Mouse (Mus musculus): ENCODE measurements at regions not wholly inside any gene's neighbourhood (a gene's known extent, or its start where the extent isn't known, plus 50 kb on each side); places are given as distances from the start of the nearest gene placed in this dataset.

- DNase-seq (ENCODE audit: extremely low read depth, low read depth, low spot score) = peak; percentile 42
These were observed 139.0 kb upstream of the Tgfbr2 start for GRCm38 (mm10) chr9:116313932-116314790.

GRCm38 (mm10) chr9:116311364-116311763 lies 136.2 kb upstream of the Tgfbr2 start:
- 82% methylated on average over 3 of the region's 3 CpGs for WGBS
- H3K79me2 ChIP-seq (ENCODE audit: control insufficient read depth, insufficient read depth, low read length) = no peaks in the 10 kb centered on the region
- H3K36me3 ChIP-seq (ENCODE audit: control insufficient read depth, insufficient read depth, low read length) = no peaks in the 10 kb centered on the region
- peaks cover 2% of the 10 kb centered on the region; the same call in 1 of the 2 replicates for H3K4me1 ChIP-seq (ENCODE audit: control insufficient read depth, insufficient read depth, low read length)
- H3K27ac ChIP-seq (replicated peaks; ENCODE audit: insufficient read depth, low read depth, low read length) = no peak overlapping the region
- no peaks in the 10 kb centered on the region; the same call in 1 of the 2 replicates for H3K27me3 ChIP-seq (ENCODE audit: control insufficient read depth, insufficient read depth, low read length)
- no peak overlapping the region for H3K4me3 ChIP-seq (ENCODE audit: insufficient read depth, low read depth, low read length)
- TF ChIP-seq POLR2A (IDR thresholded peaks at IDR 0.05; ENCODE audit: extremely low read depth, insufficient read depth, low read length) (no peak), CTCF (IDR thresholded peaks at IDR 0.05; ENCODE audit: low read depth, low read length) (no peak)
- H3K9ac ChIP-seq (ENCODE audit: low read depth, low read length) = no peak overlapping the region
- DNase-seq (ENCODE audit: extremely low read depth, low read depth, low spot score) = no peak

More at GRCm38 (mm10) chr9:116313932-116314790, 139.0 kb upstream of the Tgfbr2 start:
- no peak overlapping the region for H3K27ac ChIP-seq (replicated peaks; ENCODE audit: insufficient read depth, low read depth, low read length)
- 34% methylated on average over 14 of the region's 14 CpGs for WGBS
- H3K79me2 ChIP-seq (ENCODE audit: control insufficient read depth, insufficient read depth, low read length) = no peaks in the 10 kb centered on the region
- H3K36me3 ChIP-seq (ENCODE audit: control insufficient read depth, insufficient read depth, low read length) = no peaks in the 10 kb centered on the region
- peaks cover 2% of the 10 kb centered on the region; the same call in 1 of the 2 replicates for H3K4me1 ChIP-seq (ENCODE audit: control insufficient read depth, insufficient read depth, low read length)
- no peak overlapping the region for H3K9ac ChIP-seq (ENCODE audit: low read depth, low read length)
- H3K4me3 ChIP-seq (ENCODE audit: insufficient read depth, low read depth, low read length) = no peak overlapping the region
- TF ChIP-seq POLR2A (IDR thresholded peaks at IDR 0.05; ENCODE audit: extremely low read depth, insufficient read depth, low read length) (no peak), CTCF (IDR thresholded peaks at IDR 0.05; ENCODE audit: low read depth, low read length) (no peak)
- no peaks in the 10 kb centered on the region for H3K27me3 ChIP-seq (ENCODE audit: control insufficient read depth, insufficient read depth, low read length)

- H3K27ac ChIP-seq (replicated peaks; ENCODE audit: insufficient read depth, low read depth, low read length) = no peak overlapping the region
- H3K27me3 ChIP-seq (ENCODE audit: control insufficient read depth, insufficient read depth, low read length) = no peaks in the 10 kb centered on the region
- no peaks in the 10 kb centered on the region for H3K79me2 ChIP-seq (ENCODE audit: control insufficient read depth, insufficient read depth, low read length)
- no peaks in the 10 kb centered on the region for H3K4me1 ChIP-seq (ENCODE audit: control insufficient read depth, insufficient read depth, low read length)
- H3K36me3 ChIP-seq (ENCODE audit: control insufficient read depth, insufficient read depth, low read length) = no peaks in the 10 kb centered on the region
- WGBS = 93% methylated on average over 2 of the region's 2 CpGs
- no peak overlapping the region for H3K9ac ChIP-seq (ENCODE audit: low read depth, low read length)
- TF ChIP-seq POLR2A (IDR thresholded peaks at IDR 0.05; ENCODE audit: extremely low read depth, insufficient read depth, low read length) = no peak
- no peak for TF ChIP-seq CTCF (IDR thresholded peaks at IDR 0.05; ENCODE audit: low read depth, low read length)
- no peak overlapping the region for H3K4me3 ChIP-seq (ENCODE audit: insufficient read depth, low read depth, low read length)
- no peak for DNase-seq (ENCODE audit: extremely low read depth, low read depth, low spot score)
These were observed 126.4 kb upstream of the Tgfbr2 start for GRCm38 (mm10) chr9:116301602-116302001.

GRCm38 (mm10) chr9:116298791-116299190 lies 123.6 kb upstream of the Tgfbr2 start:
- H3K9ac ChIP-seq (ENCODE audit: low read depth, low read length) = no peak overlapping the region
- H3K27me3 ChIP-seq (ENCODE audit: control insufficient read depth, insufficient read depth, low read length) = no peaks in the 10 kb centered on the region
- 95% methylated on average over 4 of the region's 4 CpGs for WGBS
- H3K4me1 ChIP-seq (ENCODE audit: control insufficient read depth, insufficient read depth, low read length) = no peaks in the 10 kb centered on the region
- H3K27ac ChIP-seq (replicated peaks; ENCODE audit: insufficient read depth, low read depth, low read length) = no peak overlapping the region
- no peaks in the 10 kb centered on the region for H3K79me2 ChIP-seq (ENCODE audit: control insufficient read depth, insufficient read depth, low read length)
- TF ChIP-seq CTCF (IDR thresholded peaks at IDR 0.05; ENCODE audit: low read depth, low read length) (no peak), POLR2A (IDR thresholded peaks at IDR 0.05; ENCODE audit: extremely low read depth, insufficient read depth, low read length) (no peak)
- H3K4me3 ChIP-seq (ENCODE audit: insufficient read depth, low read depth, low read length) = no peak overlapping the region
- no peaks in the 10 kb centered on the region for H3K36me3 ChIP-seq (ENCODE audit: control insufficient read depth, insufficient read depth, low read length)
- no peak for DNase-seq (ENCODE audit: extremely low read depth, low read depth, low spot score)

- H3K27ac ChIP-seq (replicated peaks; ENCODE audit: insufficient read depth, low read depth, low read length) = no peak overlapping the region
- DNase-seq (ENCODE audit: extremely low read depth, low read depth, low spot score) = no peak
- no peaks in the 10 kb centered on the region for H3K36me3 ChIP-seq (ENCODE audit: control insufficient read depth, insufficient read depth, low read length)
- no peak overlapping the region for H3K9ac ChIP-seq (ENCODE audit: low read depth, low read length)
- H3K4me1 ChIP-seq (ENCODE audit: control insufficient read depth, insufficient read depth, low read length) = 0 out of 2 replicates have a peak, but pooled peaks cover under 1% of the 10 kb centered on the region
- TF ChIP-seq CTCF (IDR thresholded peaks at IDR 0.05; ENCODE audit: low read depth, low read length) (no peak), POLR2A (IDR thresholded peaks at IDR 0.05; ENCODE audit: extremely low read depth, insufficient read depth, low read length) (no peak)
- 81% methylated on average over 7 of the region's 7 CpGs for WGBS
- H3K79me2 ChIP-seq (ENCODE audit: control insufficient read depth, insufficient read depth, low read length) = no peaks in the 10 kb centered on the region
- no peak overlapping the region for H3K4me3 ChIP-seq (ENCODE audit: insufficient read depth, low read depth, low read length)
- H3K27me3 ChIP-seq (ENCODE audit: control insufficient read depth, insufficient read depth, low read length) = no peaks in the 10 kb centered on the region
These were observed 121.2 kb upstream of the Tgfbr2 start for GRCm38 (mm10) chr9:116296349-116296748.

- no peak overlapping the region for H3K27ac ChIP-seq (replicated peaks; ENCODE audit: insufficient read depth, low read depth, low read length)
- no peak for TF ChIP-seq POLR2A (IDR thresholded peaks at IDR 0.05; ENCODE audit: extremely low read depth, insufficient read depth, low read length)
- TF ChIP-seq CTCF (IDR thresholded peaks at IDR 0.05; ENCODE audit: low read depth, low read length) = no peak
- no peak for DNase-seq (ENCODE audit: extremely low read depth, low read depth, low spot score)
These were observed 118.9 kb upstream of the Tgfbr2 start for GRCm38 (mm10) chr9:116294073-116294472.

More at GRCm38 (mm10) chr9:116294073-116294472, 118.9 kb upstream of the Tgfbr2 start:
- Histone ChIP-seq H3K9ac (ENCODE audit: low read depth, low read length) (no peak overlapping the region), H3K36me3 (ENCODE audit: control insufficient read depth, insufficient read depth, low read length) (no peaks in the 10 kb centered on the region), H3K79me2 (ENCODE audit: control insufficient read depth, insufficient read depth, low read length) (no peaks in the 10 kb centered on the region), H3K4me3 (ENCODE audit: insufficient read depth, low read depth, low read length) (no peak overlapping the region), H3K27me3 (ENCODE audit: control insufficient read depth, insufficient read depth, low read length) (no peaks in the 10 kb centered on the region), H3K4me1 (ENCODE audit: control insufficient read depth, insufficient read depth, low read length) (peaks cover 5% of the 10 kb centered on the region)
- 86% methylated on average over 3 of the region's 3 CpGs for WGBS
